Mouse (Mus musculus): ENCODE data around the gene Ccdc42. TPM values are rescaled to one million over a fixed set of nuclear protein-coding genes. Genes with fewer than 3 reads are reported as not detected.

Gene Ccdc42
- total and polyA plus RNA-seq, 2 experiments, result not detected

DNA sequence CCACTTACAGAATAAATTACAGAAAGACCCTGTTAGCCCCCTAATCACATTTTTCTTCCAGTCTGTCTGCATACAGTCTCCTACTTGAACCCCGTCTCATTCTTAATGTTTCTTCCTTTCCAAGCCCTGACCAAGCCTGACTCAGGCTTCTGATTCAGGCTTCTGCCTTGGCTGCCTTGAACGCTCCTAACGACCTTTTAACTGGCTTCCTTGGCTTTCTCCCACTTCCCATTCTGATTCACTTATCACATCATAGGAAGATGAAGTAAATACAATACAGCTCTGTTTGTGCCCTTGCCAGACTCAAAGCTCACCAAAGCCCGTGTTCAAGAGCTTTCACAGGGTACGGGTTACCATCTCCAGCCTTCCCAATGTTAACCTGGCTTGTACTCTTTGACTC, 54.5 kb downstream of the Ccdc42 start:
- TF ChIP-seq CTCF (IDR thresholded peaks at IDR 0.05; ENCODE audit: low read depth, low read length) (no peak), POLR2A (IDR thresholded peaks at IDR 0.05; ENCODE audit: extremely low read depth, insufficient read depth, low read length) (no peak)
- H3K27me3 ChIP-seq (ENCODE audit: control insufficient read depth, insufficient read depth, low read length), result no peaks in the 10 kb centered on the region
- no peak overlapping the region for H3K4me3 ChIP-seq (ENCODE audit: insufficient read depth, low read depth, low read length)
- no peak overlapping the region for H3K27ac ChIP-seq (replicated peaks; ENCODE audit: insufficient read depth, low read depth, low read length)
- no peak for DNase-seq (ENCODE audit: extremely low read depth, low read depth, low spot score)
- H3K79me2 ChIP-seq (ENCODE audit: control insufficient read depth, insufficient read depth, low read length), result no peaks in the 10 kb centered on the region
- no peak overlapping the region for H3K9ac ChIP-seq (ENCODE audit: low read depth, low read length)
- H3K36me3 ChIP-seq (ENCODE audit: control insufficient read depth, insufficient read depth, low read length), result no peaks in the 10 kb centered on the region
- WGBS, result 82% methylated on average over 5 of the region's 5 CpGs
- no peaks in the 10 kb centered on the region for H3K4me1 ChIP-seq (ENCODE audit: control insufficient read depth, insufficient read depth, low read length)

DNA sequence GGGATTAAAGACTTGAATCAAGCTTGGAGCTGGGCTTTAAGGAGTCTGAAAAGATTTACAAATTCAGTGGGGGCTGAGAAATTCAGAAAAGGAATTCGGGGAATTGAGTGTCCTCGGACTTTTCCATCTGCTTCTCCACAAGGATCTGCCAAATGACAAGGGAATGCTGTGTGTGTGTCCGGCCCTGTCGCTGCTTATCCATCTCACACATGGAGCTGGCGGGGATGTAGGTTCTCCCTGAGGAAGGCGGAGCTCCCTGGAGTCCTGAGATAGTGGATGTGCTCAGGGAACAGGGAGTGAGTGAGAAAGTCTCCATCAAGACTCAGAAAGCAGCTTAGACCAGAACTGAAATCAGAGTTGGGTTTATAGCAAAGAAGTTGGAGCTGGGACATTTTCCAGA, 58.0 kb downstream of the Ccdc42 start:
- H3K36me3 ChIP-seq (ENCODE audit: control insufficient read depth, insufficient read depth, low read length), result no peaks in the 10 kb centered on the region
- H3K79me2 ChIP-seq (ENCODE audit: control insufficient read depth, insufficient read depth, low read length), result no peaks in the 10 kb centered on the region
- no peaks in the 10 kb centered on the region for H3K27me3 ChIP-seq (ENCODE audit: control insufficient read depth, insufficient read depth, low read length)
- no peak overlapping the region for H3K9ac ChIP-seq (ENCODE audit: low read depth, low read length)
- no peaks in the 10 kb centered on the region for H3K4me1 ChIP-seq (ENCODE audit: control insufficient read depth, insufficient read depth, low read length)
- DNase-seq (ENCODE audit: extremely low read depth, low read depth, low spot score), result no peak
- TF ChIP-seq CTCF (IDR thresholded peaks at IDR 0.05; ENCODE audit: low read depth, low read length) (no peak), POLR2A (IDR thresholded peaks at IDR 0.05; ENCODE audit: extremely low read depth, insufficient read depth, low read length) (no peak)
- 78% methylated on average over 6 of the region's 6 CpGs for WGBS
- no peak overlapping the region for H3K27ac ChIP-seq (replicated peaks; ENCODE audit: insufficient read depth, low read depth, low read length)
- no peak overlapping the region for H3K4me3 ChIP-seq (ENCODE audit: insufficient read depth, low read depth, low read length)

Other genes starting within 250 kb of the Ccdc42 start
- 4.9 and 7.2 TPM in 2 replicates for gene Ntn1, start 186.2 kb upstream of the Ccdc42 start, total RNA-seq (2014; rRNA removed)
- gene Ntn1, start 186.2 kb upstream of the Ccdc42 start, polyA plus RNA-seq (2012; rRNA removed), result 5.5 and 7.8 TPM in 2 replicates
- gene Pik3r5, start 154.9 kb upstream of the Ccdc42 start, total RNA-seq (2014; rRNA removed), result 0.28 and 1.2 TPM in 2 replicates
- 0.29 and 0.77 TPM in 2 replicates for gene Pik3r5, start 154.9 kb upstream of the Ccdc42 start, polyA plus RNA-seq (2012; rRNA removed)
- gene Pik3r6, start 84.0 kb upstream of the Ccdc42 start, total RNA-seq (2014; rRNA removed), result 0.74 and 1.4 TPM in 2 replicates
- 0.37 and 0.73 TPM in 2 replicates for gene Pik3r6, start 84.0 kb upstream of the Ccdc42 start, polyA plus RNA-seq (2012; rRNA removed)
- gene Mfsd6l, start 30.8 kb upstream of the Ccdc42 start, total RNA-seq (2014; rRNA removed), result not detected in 2 replicates
- 0.06 and 0.07 TPM in 2 replicates for gene Mfsd6l, start 30.8 kb upstream of the Ccdc42 start, polyA plus RNA-seq (2012; rRNA removed)
- 7.5 and 10.9 TPM in 2 replicates for gene Myh10, start 104.5 kb downstream of the Ccdc42 start, total RNA-seq (2014; rRNA removed)
- 3.0 and 4.4 TPM in 2 replicates for gene Myh10, start 104.5 kb downstream of the Ccdc42 start, polyA plus RNA-seq (2012; rRNA removed)